Mouse (Mus musculus) ES-Bruce4 (cell line): ENCODE measurements at regions not wholly inside any gene's neighbourhood (a gene's known extent, or its start where the extent isn't known, plus 50 kb on each side); places are given as distances from the start of the nearest gene placed in this dataset.

Source experiments
- CTCF ChIP-seq: IDR thresholded peaks from one replicate; pipeline ENCODE4 v1.8.1; 2011; ENCODE audit warnings: low read depth, low read length
- EP300 ChIP-seq: IDR thresholded peaks from 2 replicates; pipeline ENCODE4 v1.6.1; 2011; ENCODE audit warnings: low read depth, low read length; ENCODE audit not compliant: insufficient read depth
- POLR2A ChIP-seq: IDR thresholded peaks from one replicate; pipeline ENCODE4 v1.8.1; 2011; ENCODE audit warnings: low read length; ENCODE audit not compliant: insufficient read depth

DNA sequence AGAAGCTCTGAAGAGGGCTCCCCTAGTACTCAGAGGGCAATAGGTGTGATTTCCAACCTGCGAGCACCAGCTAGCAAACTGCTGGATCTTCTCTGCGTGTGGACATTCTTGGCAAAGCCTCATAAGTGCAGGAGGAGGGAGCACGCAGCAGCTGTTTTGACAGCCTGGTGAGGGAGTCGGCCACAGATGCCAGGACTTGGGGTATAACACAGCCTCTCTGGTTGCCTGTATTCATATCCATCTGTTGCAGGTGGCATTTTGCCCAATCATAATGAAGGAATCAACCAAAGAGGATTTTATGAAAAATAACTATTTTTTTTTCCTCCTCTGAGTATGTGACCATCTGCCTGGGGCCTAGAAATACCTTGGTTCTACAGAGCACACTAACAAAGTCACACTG is 150.6 kb downstream of the Kif2b start:
- no peak for TF ChIP-seq CTCF
- TF ChIP-seq POLR2A, result no peak
- no peak for TF ChIP-seq EP300
